Mouse (Mus musculus) G1E (cell line): ENCODE measurements around the gene Gm49333.

ENCODE experiments used
- CTCF ChIP-seq: IDR thresholded peaks from 2 replicates; pipeline ENCODE4 v1.5.1; 2012; ENCODE audit warnings: low read depth, low read length, inconsistent platforms, mixed read lengths
- TAL1 ChIP-seq: conservative IDR thresholded peaks from 2 replicates; pipeline ENCODE4 v1.6.1; 2012; ENCODE audit warnings: low read depth, low read length, inconsistent platforms, mixed read lengths

DNA sequence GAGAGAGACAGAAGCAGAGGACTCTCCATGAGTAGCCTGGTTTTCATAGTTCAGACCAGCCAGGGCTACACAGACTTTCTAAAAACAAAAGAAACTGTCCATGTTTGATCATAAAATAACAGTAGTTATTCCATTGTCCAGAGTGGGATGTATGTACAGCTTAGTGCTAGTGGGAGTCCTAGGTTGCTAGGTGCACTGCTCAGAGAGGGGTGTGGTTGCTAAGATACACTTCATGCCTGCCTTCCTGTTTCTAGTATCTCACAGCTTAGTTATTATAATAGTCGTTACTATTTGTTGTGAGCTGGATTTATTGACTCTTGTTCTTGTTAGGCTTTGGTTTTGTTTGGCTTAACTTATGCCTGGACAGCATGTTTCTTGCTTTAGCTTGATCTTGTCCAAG lies 46.3 kb upstream of the Gm49333 start:
- no peak for TF ChIP-seq CTCF
- no peak for TF ChIP-seq TAL1
